Mouse (Mus musculus) kidney, postnatal 0 days (tissue): ENCODE data around the gene Srsf3. TPM values are rescaled to one million over a fixed set of nuclear protein-coding genes. Genes with fewer than 3 reads are reported as not detected.
"Not testable (repeated sequence)": the region's sequence is repeated elsewhere in the genome, so short reads cannot be mapped to it uniquely, and the experiment has no call there.

Experiments used
- ATAC-seq: fragments of 200-750 bp; cut with Nextera tagmentation; replicated peaks from 2 replicates; pipeline ENCODE4 v1.8.0; 2017; ENCODE audit warnings: low read depth, moderate number of reproducible peaks, moderate TSS enrichment, moderate library complexity; ENCODE audit not compliant: low FRiP score
- DNase-seq: peaks from one replicate; pipeline ENCODE4 v3.0.0-alpha.2; 2016; ENCODE audit warnings: low spot score
- H3K27ac ChIP-seq: fragments of 300-500 bp; sonication (generic); 2 replicates; pipeline ENCODE4 v1.5.1; 2014; ENCODE audit warnings: mild to moderate bottlenecking
- H3K27me3 ChIP-seq: fragments of 300-500 bp; sonication (generic); 2 replicates; pipeline ENCODE4 v1.6.1; 2014; ENCODE audit warnings: low read length, mixed read lengths; ENCODE audit not compliant: insufficient read depth
- H3K36me3 ChIP-seq: fragments of 300-500 bp; sonication (generic); 2 replicates; pipeline ENCODE4 v1.6.1; 2014; ENCODE audit warnings: low read length, mixed read lengths; ENCODE audit not compliant: insufficient read depth
- H3K4me1 ChIP-seq: fragments of 300-500 bp; sonication (generic); replicated peaks from 2 replicates; pipeline ENCODE4 v1.6.1; 2014; ENCODE audit warnings: antibody characterized with exemption, low read length, mixed read lengths; ENCODE audit not compliant: insufficient read depth
- H3K4me2 ChIP-seq: fragments of 300-500 bp; sonication (generic); 2 replicates; pipeline ENCODE4 v1.6.1; 2014; ENCODE audit warnings: mild to moderate bottlenecking, low read length, moderate library complexity, mixed read lengths
- H3K4me3 ChIP-seq: fragments of 300-500 bp; sonication (generic); replicated peaks from 2 replicates; pipeline ENCODE4 v1.5.1; 2014; ENCODE audit warnings: low read depth, low read length
- H3K9ac ChIP-seq: fragments of 300-500 bp; sonication (generic); 2 replicates; pipeline ENCODE4 v1.6.1; 2014; ENCODE audit warnings: low read depth, low read length
- H3K9me3 ChIP-seq: fragments of 300-500 bp; sonication (generic); replicated peaks from 2 replicates; pipeline ENCODE4 v1.6.1; 2016; ENCODE audit warnings: low read length, inconsistent platforms, mixed read lengths
- CTCF ChIP-seq: IDR thresholded peaks from 2 replicates; pipeline ENCODE4 v1.5.1; 2016; ENCODE audit warnings: antibody characterized with exemption, low read depth, mild to moderate bottlenecking, moderate library complexity
- WGBS: fragments of 180-500 bp; shearing (Covaris S2); extraction: QIAGEN DNeasy Blood & Tissue Kit; methylation state at CpG from one replicate; pipeline ENCODE4 v1.1.7; 2014; 5-methylcytosine and 5-hydroxymethylcytosine counted together
- polyA plus RNA-seq: library from polyadenylated mRNA; unstranded; fragments of >200 nt; fragmentation: Nextera tagmentation; extraction: Ambion mirVana; gene quantifications from 2 replicates; pipeline ENCODE4 v1.2.1, GENCODE M21; 2015

Gene Srsf3
- polyA plus RNA-seq, 1 experiment from 2014 or later, result 456 TPM

- 53% methylated on average over 11 of the region's 11 CpGs for WGBS
Measured at GRCm38 (mm10) chr17:29039351-29039750, 6.9 kb downstream of the Srsf3 start.

GRCm38 (mm10) chr17:29041632-29042031 lies 9.2 kb downstream of the Srsf3 start:
- H3K36me3 ChIP-seq, result peaks cover 65% of the 10 kb centered on the region
- WGBS, result 88% methylated on average over 3 of the region's 3 CpGs
- ATAC-seq, result not testable (repeated sequence)

More at GRCm38 (mm10) chr17:29039351-29039750, 6.9 kb downstream of the Srsf3 start:
- DNase-seq (no peak), ATAC-seq (0 out of 2 replicates have a peak, but pooled peaks have one; percentile 45)
- H3K9ac ChIP-seq, result no peak overlapping the region
- H3K4me2 ChIP-seq, result no peak overlapping the region
- H3K4me1 ChIP-seq, result no peaks in the 10 kb centered on the region
- no peak for TF ChIP-seq CTCF
- H3K4me3 ChIP-seq, result no peak overlapping the region
- no peaks in the 10 kb centered on the region for H3K27me3 ChIP-seq
- no peak overlapping the region for H3K27ac ChIP-seq
- peaks cover 45% of the 10 kb centered on the region for H3K36me3 ChIP-seq
- H3K9me3 ChIP-seq, result no peaks in the 10 kb centered on the region

DNA sequence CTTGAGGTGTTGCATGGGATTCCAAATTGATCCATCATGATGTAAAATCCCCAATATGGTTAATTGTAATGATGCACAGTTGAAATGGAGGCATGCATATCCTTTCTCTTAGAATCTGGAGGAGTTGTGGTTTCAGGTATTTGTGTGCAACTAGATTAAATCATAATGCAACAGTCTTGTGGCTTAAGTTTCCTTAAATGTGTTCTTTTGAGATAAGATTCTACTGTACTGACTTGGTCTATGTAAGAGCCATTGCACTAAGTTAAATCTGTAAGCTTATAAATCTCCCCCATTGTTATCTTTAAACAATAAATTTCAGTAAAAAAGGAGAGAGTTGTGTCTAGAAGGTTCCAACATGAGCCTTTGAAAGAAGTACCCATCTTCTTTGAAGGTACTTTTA lies 10.1 kb downstream of the Srsf3 start:
- no peak for DNase-seq
- Histone ChIP-seq H3K36me3 (peaks cover 56% of the 10 kb centered on the region), H3K4me1 (no peaks in the 10 kb centered on the region), H3K27ac (no peak overlapping the region), H3K9me3 (no peaks in the 10 kb centered on the region), H3K4me2 (no peak overlapping the region), H3K27me3 (no peaks in the 10 kb centered on the region), H3K9ac (no peak overlapping the region), H3K4me3 (no peak overlapping the region)
- no peak for ATAC-seq
- TF ChIP-seq CTCF, result no peak

More at GRCm38 (mm10) chr17:29041632-29042031, 9.2 kb downstream of the Srsf3 start:
- H3K4me3 ChIP-seq, H3K4me1 ChIP-seq, DNase-seq, H3K27ac ChIP-seq, H3K9me3 ChIP-seq, H3K9ac ChIP-seq, H3K4me2 ChIP-seq, H3K27me3 ChIP-seq: not testable (repeated sequence)

DNA sequence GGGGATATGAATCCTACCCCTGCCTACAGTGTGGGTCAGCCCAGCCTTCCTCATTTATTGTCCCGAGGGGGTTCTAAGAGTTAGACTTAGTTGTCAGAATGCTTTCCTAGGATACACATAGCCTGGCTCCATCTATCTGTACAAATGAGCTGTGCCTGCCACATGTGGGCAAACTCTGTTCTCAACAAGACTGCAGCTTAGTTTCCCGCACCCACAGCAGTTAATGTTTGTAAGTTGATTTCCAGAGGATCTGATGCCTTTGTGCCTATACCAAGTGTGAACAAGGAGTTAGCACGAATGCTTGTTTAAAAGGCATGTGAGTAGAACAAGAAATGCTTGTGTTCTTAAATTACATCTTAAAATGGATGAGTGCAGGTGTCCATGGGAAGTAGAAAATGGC lies 11.2 kb downstream of the Srsf3 start:
- Histone ChIP-seq H3K27me3 (no peaks in the 10 kb centered on the region), H3K9ac (no peak overlapping the region), H3K36me3 (peaks cover 52% of the 10 kb centered on the region), H3K27ac (no peak overlapping the region), H3K4me2 (no peak overlapping the region), H3K4me3 (no peak overlapping the region), H3K4me1 (no peaks in the 10 kb centered on the region), H3K9me3 (no peaks in the 10 kb centered on the region)
- no peak for DNase-seq
- no peak for TF ChIP-seq CTCF
- ATAC-seq, result no peak
- 81% methylated on average over 3 of the region's 3 CpGs for WGBS

DNA sequence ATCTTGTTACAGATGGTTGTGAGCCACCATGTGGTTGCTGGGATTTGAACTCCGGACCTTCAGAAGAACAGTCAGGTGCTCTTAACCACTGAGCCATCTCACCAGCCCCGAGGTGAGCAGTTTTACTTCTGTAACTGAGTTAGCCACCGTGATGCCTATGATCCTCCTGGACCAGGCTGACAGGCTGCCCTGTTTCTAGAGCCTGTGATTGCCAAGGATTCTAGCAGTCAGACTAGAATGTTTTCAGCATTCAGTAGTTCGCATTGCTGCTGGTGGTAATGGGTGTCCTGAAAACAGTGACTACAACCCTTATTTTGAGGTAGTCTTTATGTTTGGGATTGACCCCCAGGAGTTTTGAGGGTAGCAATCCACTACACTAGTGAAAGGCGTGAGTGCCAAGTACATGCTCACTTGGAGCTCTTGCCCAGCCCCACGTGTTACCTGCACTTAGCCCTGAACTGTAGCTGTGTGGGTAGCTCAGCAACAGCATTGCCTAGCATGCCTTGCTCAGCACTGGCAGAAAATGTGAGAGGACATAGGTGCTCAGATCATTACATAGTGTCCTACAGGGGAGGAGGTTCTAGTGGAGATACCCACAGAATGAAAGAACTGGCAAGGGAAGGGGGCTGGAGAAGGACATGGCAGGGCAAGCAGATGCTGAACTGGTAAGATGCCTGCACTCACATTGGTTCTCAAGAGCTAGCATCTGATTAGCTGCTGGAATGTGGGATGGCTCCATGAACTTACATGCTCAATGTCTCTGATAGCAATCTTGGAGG lies 11.9 kb downstream of the Srsf3 start:
- Histone ChIP-seq H3K9me3 (no peaks in the 10 kb centered on the region), H3K27ac (peak overlapping the region; percentile 60; the same call in 1 of the 2 replicates), H3K4me1 (no peaks in the 10 kb centered on the region; the same call in 1 of the 2 replicates), H3K27me3 (no peaks in the 10 kb centered on the region), H3K36me3 (peaks cover 45% of the 10 kb centered on the region), H3K4me2 (no peak overlapping the region), H3K9ac (no peak overlapping the region), H3K4me3 (no peak overlapping the region)
- ATAC-seq (no peak), DNase-seq (no peak)
- WGBS, result 85% methylated on average over 6 of the region's 6 CpGs
- no peak for TF ChIP-seq CTCF

GRCm38 (mm10) chr17:29044925-29045319 lies 12.5 kb downstream of the Srsf3 start:
- no peak overlapping the region for H3K4me3 ChIP-seq
- DNase-seq, result peak; percentile 78

More at GRCm38 (mm10) chr17:29044925-29045319, 12.5 kb downstream of the Srsf3 start:
- Histone ChIP-seq H3K4me2 (no peak overlapping the region), H3K9ac (no peak overlapping the region), H3K36me3 (peaks cover 39% of the 10 kb centered on the region), H3K27me3 (no peaks in the 10 kb centered on the region), H3K27ac (peak overlapping the region; percentile 60; the same call in 1 of the 2 replicates), H3K9me3 (no peaks in the 10 kb centered on the region), H3K4me1 (no peaks in the 10 kb centered on the region; the same call in 1 of the 2 replicates)
- ATAC-seq, result 0 out of 2 replicates have a peak, but pooled peaks have one; percentile 38
- peak; percentile 81 for TF ChIP-seq CTCF
- WGBS, result 51% methylated on average over 1 of the region's 1 CpGs
